Mouse (Mus musculus): ENCODE measurements at regions not wholly inside any gene's neighbourhood (a gene's known extent, or its start where the extent isn't known, plus 50 kb on each side); places are given as distances from the start of the nearest gene placed in this dataset.
A peak's percentile ranks its signal among the peaks of the same experiment; 100 is the strongest.
"Not testable (repeated sequence)": the region's sequence is repeated elsewhere in the genome, so short reads cannot be mapped to it uniquely, and the experiment has no call there.

- no peak for DNase-seq
Observed at GRCm38 (mm10) chr10:68963090-68963489, 188.1 kb upstream of the Rhobtb1 start.

- DNase-seq: no peak
Observed at GRCm38 (mm10) chr10:68965271-68965670, 186.0 kb upstream of the Rhobtb1 start.

- no peak for DNase-seq
Observed at GRCm38 (mm10) chr10:68967976-68968968, 183.0 kb upstream of the Rhobtb1 start.

- peak in 1 of 2 experiments; percentile 14 for DNase-seq
Observed at GRCm38 (mm10) chr10:68970521-68970920, 180.7 kb upstream of the Rhobtb1 start.

- no peak for DNase-seq
Observed at GRCm38 (mm10) chr10:68974771-68975170, 176.5 kb upstream of the Rhobtb1 start.

GRCm38 (mm10) chr10:68976443-68977025 lies 174.7 kb upstream of the Rhobtb1 start:
- DNase-seq: peak in 1 of 2 experiments; percentile 18

- peak in 1 of 2 experiments; percentile 23 for DNase-seq
Observed at GRCm38 (mm10) chr10:68978115-68978514, 173.1 kb upstream of the Rhobtb1 start.

GRCm38 (mm10) chr10:68979949-68980348 lies 171.3 kb upstream of the Rhobtb1 start:
- DNase-seq: no peak

- DNase-seq: no peak
Observed at GRCm38 (mm10) chr10:68982288-68982687, 168.9 kb upstream of the Rhobtb1 start.

- no peak for DNase-seq
Observed at GRCm38 (mm10) chr10:68990584-68990983, 160.7 kb upstream of the Rhobtb1 start.

GRCm38 (mm10) chr10:68999610-69000009 lies 151.6 kb upstream of the Rhobtb1 start:
- DNase-seq: no peak

- DNase-seq: no peak
Observed at GRCm38 (mm10) chr10:69001654-69002435, 149.4 kb upstream of the Rhobtb1 start.

- peak; percentile 79 to 93 for DNase-seq
Observed at GRCm38 (mm10) chr10:69005199-69005872, 145.9 kb upstream of the Rhobtb1 start.

GRCm38 (mm10) chr10:69008679-69009078 lies 142.6 kb upstream of the Rhobtb1 start:
- DNase-seq: not testable (repeated sequence)

GRCm38 (mm10) chr10:69020811-69021743 lies 130.2 kb upstream of the Rhobtb1 start:
- peak in 1 of 2 experiments; percentile 8 for DNase-seq

- no peak for DNase-seq
Observed at GRCm38 (mm10) chr10:69033410-69033809, 117.8 kb upstream of the Rhobtb1 start.

- no peak for DNase-seq
Observed at GRCm38 (mm10) chr10:69034390-69035120, 116.7 kb upstream of the Rhobtb1 start.

- not testable (repeated sequence) for DNase-seq
Observed at GRCm38 (mm10) chr10:69035536-69035935, 115.7 kb upstream of the Rhobtb1 start.

GRCm38 (mm10) chr10:69036096-69036495 lies 115.1 kb upstream of the Rhobtb1 start:
- no peak for DNase-seq

GRCm38 (mm10) chr10:69044171-69044651 lies 107.0 kb upstream of the Rhobtb1 start:
- peak; percentile 46 to 58 for DNase-seq
